Mouse (Mus musculus) cortical plate, adult 2 months (tissue): ENCODE measurements around the gene Zdbf2.

ENCODE experiments used
- CTCF ChIP-seq: fragments of 200-500 bp; IDR thresholded peaks from 2 replicates; pipeline ENCODE4 v1.5.1; 2011; ENCODE audit warnings: mild to moderate bottlenecking, control low read depth, low read length; ENCODE audit not compliant: insufficient read depth; ENCODE audit errors: extremely low read depth
- POLR2A ChIP-seq: fragments of 200-500 bp; IDR thresholded peaks from 2 replicates; pipeline ENCODE4 v1.6.1; 2011; ENCODE audit warnings: mild to moderate bottlenecking, low read length, control low read depth; ENCODE audit not compliant: insufficient read depth; ENCODE audit errors: extremely low read depth

DNA sequence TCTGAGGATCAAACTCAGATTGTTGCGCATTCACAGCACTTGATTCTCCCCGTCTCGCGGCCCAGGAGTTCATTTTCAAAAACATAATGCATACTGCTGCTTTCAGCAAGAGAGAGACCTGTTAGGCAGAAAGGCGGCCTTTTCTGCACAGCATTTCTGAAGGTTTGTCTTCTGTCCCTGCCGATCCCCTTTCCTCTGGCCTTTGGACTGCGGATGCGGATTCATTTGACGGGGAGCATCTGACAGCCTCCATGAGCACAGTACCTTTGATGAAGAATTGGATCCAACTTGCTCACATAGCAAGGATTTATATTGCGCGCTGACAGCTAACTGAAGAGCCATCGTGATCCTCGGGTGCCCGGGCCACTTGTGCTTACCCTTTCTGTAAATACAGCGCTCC is 6.3 kb upstream of the Zdbf2 start:
- TF ChIP-seq CTCF (no peak), POLR2A (no peak)
